Mouse (Mus musculus): ENCODE data around the gene Tefm.

- TF ChIP-seq CTCF (IDR thresholded peaks at IDR 0.05; ENCODE audit: borderline replicate concordance, control insufficient read depth, extremely low read depth, insufficient read depth, low read length, poor library complexity) (no peak; the same call in 1 of the 2 replicates), POLR2A (IDR thresholded peaks at IDR 0.05; ENCODE audit: control insufficient read depth, extremely low read depth, insufficient read depth, low read length, poor library complexity) (no peak)
Measured at GRCm38 (mm10) chr11:80086844-80087243, 55.1 kb downstream of the Tefm start.
